Mouse (Mus musculus): ENCODE data around the gene Nol4l.

Nol4l gene

DNA sequence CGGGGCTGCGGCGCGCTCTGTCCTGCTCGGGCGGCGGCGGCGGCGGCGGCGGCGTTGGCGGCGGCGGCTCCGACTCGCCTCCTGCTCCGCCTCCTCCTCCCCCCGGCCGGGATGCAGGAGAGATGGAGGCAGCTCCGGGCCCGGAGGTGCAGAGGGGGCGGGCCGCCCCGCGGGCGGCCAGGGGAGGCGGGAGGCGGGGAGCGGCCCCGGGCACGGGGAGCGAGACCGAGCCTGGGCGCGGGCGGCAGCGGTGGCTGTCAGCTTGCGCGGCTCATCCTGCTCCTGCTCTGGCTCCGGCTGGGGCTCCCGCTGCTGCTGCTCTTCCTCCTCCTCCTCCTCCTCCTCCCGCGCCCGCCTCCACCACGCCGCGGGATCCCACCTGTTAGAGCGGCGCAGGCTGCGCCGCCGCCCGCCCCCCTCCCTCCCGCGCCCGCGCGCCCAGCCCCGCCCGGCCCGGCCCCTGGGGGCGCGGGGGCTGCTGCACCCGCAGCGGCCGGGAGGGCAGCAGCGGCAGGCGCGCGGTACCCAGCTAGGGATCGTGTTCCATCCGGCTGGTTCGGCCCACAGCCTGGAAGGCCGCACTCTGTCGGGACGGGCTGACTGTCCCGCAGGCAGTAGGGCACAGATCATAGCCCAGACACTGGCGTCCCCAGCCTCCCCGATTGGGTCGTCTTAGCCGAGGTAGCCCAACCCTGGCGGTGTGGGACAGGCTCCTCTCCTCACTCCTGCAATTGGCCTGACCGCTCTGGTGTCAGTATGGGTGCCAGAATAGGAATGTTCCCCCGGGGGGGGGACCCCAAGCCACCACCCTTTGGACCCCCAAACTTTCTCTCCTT, at the start of gene Nol4l:
TSS of gene Nol4l (minus strand) at position 41 of the 836 bp plus-strand sequence.
- peak in 1 of 2 experiments; percentile 9 for DNase-seq (ENCODE audit: low spot score in 2 of 2)

DNA sequence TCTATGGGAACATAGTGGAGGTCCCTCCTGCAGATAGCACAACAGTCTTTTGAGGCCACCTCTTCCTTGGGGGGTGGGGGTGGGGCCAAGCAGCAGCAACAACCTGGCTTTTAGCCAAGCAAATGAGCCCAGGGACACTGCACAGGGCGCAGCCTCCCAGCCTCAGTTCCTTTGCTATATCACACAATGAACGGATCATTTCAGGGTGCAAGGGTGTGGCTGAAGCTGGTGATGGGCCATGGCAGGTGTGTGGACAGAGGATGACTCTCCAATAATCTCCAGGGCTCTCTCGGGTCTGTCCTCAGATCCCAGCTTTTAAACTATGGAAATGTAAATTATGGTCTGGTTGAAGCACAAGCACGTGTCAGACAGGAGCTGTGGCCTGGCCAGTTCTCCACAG, 47.4 kb upstream of the Nol4l start:
- DNase-seq (ENCODE audit: low spot score in 2 of 2), result no peak

GRCm38 (mm10) chr2:153576150-153576549, 46.4 kb upstream of the Nol4l start:
- no peak for DNase-seq (ENCODE audit: low spot score in 2 of 2)

- DNase-seq (ENCODE audit: low spot score in 2 of 2), result no peak
These were observed 45.8 kb upstream of the Nol4l start for GRCm38 (mm10) chr2:153575554-153575953.

- no peak for DNase-seq (ENCODE audit: low spot score in 2 of 2)
These were observed 43.3 kb upstream of the Nol4l start for GRCm38 (mm10) chr2:153573101-153573500.

GRCm38 (mm10) chr2:153568541-153568940, 38.8 kb upstream of the Nol4l start:
- DNase-seq (ENCODE audit: low spot score in 2 of 2), result no peak

DNA sequence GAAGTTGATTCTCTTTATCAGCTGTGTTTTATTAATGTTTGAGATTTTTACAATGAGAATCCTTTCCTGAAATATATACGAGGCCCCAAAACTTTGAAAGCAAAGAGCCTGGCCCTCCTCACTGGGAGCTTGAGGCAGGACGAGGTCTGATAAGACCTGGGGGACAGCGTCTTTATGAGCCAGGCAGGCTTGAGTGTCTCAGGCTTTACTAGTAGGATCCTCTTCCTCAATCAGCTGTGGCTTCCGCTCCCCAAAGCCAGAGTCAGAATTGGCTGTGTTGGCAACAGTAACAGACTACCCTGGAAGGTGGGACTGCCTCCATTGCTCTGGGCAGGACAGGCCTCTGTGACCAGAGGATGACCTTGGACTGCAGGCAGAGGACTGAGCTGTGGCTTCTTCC, 38.2 kb upstream of the Nol4l start:
- DNase-seq (ENCODE audit: low spot score in 2 of 2), result no peak

DNA sequence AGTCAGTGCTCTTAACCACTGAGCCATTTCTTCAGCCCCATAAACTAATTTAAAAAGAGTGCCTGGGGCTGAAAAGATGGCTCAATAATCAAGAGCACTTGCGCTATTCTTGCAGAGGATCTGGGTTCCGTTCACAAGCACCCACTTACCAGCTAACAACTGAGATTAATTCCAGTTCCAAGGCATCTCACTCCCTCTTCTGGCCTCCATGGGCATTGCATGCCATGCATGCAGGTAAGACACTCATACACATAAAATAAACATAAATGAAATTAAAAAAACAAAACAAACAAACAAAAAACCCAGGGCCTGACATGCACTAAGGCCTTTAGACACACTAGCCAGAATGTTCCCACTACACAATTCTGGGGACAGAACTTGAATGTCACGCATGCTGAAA, 34.6 kb upstream of the Nol4l start:
- DNase-seq (ENCODE audit: low spot score in 2 of 2), result no peak

DNA sequence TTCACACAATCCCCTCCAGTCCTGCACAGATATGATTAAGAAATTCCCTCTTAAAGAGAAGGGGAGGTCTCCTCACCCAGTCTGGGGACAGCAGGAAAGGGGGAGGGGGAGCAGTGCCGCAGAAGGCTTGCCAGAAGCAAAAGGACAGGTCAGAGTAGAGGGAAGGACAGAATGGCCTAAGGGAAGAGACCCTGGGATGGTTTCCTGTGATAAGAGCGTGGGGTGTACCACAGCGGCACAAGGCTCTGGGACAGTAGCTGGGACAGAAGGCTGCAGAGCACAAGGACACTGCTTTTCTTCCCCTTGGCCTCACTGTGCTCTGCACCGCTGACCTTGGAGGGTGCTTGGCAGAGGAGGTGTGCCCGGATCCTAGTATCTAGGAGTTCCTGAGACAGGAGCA, 31.8 kb upstream of the Nol4l start:
- DNase-seq (ENCODE audit: low spot score in 2 of 2), result no peak

DNA sequence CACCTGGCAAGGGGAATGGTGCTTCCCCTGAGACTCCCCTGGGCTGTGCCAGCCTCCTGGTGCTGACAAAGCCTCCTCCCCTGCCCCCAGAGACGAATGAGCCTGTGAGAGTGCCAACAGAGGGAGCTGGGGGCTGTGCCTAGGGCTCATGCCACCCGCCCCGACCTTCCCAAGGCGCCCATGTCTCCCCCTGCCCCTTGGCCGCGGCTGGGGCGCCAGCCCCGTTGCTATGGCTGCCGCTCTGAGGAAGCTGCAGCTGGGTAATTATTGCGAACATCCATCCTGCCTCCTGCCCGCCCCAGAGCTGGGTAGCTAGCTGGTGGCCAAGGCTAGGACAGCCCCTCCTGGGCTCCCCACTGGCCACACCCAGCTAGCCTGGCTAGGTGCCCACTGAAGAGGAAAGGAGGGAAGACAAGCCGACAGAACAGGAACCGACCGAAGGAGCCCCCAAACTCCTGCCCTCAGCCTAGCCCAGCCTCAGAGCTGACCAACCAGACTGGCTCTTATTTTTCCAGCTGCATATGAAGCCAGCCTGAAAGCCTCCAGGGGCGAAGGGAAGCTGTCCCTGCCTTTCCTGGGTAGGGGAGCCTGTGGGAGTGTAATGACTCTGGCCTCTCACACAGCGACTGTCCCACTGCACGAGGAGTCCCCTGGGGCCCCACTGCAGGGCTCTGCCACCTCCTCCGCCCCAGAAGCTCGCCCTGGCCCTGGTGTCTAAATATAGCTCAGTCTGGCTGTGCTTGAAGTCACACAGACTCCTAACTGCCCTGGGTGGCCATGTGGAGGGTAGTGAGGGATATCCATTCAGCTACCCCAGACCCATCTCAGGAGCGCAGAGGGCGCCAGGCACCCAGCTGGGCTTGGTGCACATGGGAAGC, 31.1 kb upstream of the Nol4l start:
- DNase-seq (ENCODE audit: low spot score in 2 of 2), result no peak

DNA sequence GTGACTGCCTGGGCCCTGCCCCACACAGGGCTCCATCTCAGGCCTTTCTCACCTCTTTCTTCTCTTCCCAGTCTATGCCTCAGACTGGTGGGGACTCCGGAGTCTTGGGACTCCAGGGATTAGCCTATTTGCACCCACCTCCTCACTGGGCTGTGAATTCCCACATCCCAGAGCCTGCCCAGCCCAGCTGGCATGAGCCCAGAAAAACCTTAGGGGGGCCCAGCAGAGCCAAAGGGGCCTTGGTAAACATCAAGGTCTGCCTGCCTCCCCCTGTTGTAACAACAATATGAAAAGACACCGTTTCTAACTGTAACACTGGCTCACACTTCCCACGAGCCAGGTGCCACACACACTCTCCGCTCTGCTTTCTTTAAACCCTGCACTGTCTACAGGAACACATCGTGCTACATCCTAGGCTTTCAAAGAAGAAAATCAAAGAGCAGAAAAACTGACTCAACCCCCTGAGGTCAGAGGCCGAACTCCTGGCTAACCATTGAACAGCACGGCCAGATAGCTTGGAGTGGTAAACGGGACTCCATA, 29.9 kb upstream of the Nol4l start:
- no peak for DNase-seq (ENCODE audit: low spot score in 2 of 2)

DNA sequence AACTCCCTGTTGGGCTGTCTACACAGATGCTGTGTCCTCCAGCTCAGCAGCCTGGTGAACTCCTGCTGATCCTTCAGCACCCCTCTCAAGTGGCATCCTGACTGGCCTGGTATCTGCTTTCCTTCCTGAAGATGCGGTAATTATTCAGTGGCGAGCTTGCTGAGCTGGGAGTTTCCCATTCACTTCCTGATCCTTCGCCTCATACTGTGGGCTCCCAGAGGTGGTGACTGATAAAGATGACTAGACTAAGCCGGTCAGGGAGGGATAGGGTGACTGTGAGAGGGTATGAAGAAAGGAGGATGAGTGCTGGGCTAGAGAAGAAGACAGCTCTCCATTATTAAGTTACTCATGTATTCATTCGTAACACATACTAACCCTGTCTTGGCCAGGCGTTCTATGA, 28.7 kb upstream of the Nol4l start:
- DNase-seq (ENCODE audit: low spot score in 2 of 2), result no peak

GRCm38 (mm10) chr2:153557259-153557658, 27.5 kb upstream of the Nol4l start:
- DNase-seq (ENCODE audit: low spot score in 2 of 2), result no peak

- no peak for DNase-seq (ENCODE audit: low spot score in 2 of 2)
These were observed 26.4 kb upstream of the Nol4l start for GRCm38 (mm10) chr2:153556208-153556607.

DNA sequence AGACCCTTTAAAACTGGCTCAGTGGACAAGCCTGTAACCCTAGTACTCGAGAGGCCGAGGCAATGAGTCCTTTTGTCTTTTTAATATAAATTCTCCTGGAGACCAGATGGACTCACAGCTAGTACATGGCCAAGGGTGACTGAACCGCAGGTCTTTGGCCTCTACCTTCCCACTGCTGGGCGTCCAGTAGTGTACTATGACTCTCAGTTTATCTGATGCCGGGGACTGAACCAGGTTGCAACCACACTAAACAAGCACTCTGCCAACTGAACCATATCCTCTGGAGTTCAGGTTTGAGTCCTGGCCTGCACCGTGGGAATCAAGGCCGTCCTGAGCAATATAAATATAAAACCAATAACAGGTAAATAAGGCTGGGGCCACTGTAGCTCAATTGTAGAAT, 24.8 kb upstream of the Nol4l start:
- no peak for DNase-seq (ENCODE audit: low spot score in 2 of 2)

DNA sequence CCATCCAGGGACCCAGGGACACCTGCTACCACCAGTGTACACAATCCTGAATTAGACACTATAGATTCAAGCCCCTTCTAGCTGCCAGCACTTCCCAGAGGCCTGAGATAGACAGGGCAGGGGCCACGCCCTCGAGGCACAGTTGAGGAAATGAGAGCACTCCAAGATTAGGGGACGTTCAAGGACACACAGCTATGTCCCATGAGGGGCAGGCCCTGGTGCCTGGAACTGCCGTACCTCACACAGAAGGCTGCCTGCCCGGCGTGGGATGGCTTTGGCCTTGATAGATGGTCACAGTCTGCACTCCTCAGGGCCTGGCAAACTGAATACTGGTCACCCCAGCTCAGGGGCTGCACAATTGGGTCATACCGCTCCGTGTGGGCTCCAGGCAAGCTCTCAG, 19.7 kb upstream of the Nol4l start:
- DNase-seq (ENCODE audit: low spot score in 2 of 2), result no peak

- no peak for DNase-seq (ENCODE audit: low spot score in 2 of 2)
These were observed 18.6 kb upstream of the Nol4l start for GRCm38 (mm10) chr2:153548221-153548923.

DNA sequence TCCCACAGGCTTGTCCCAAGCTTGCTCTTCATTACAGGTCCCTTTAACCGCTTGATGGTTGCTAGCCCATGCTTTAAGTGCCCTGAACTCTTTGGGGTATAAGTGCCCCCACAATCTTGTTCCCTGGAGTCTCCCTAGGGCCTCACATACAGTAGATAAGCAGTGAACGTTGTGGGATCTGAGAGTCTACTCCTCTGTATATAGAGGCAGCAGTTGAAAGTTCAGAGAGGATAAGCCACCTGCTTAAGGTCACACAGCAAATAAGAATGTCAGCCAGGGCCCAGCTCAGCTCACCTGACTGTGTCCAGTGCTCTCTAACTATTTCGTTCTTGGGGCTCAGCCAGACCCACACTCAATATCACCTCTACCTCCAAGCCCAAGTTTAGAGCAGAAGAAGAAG, 17.9 kb upstream of the Nol4l start:
- DNase-seq (ENCODE audit: low spot score in 2 of 2), result no peak

GRCm38 (mm10) chr2:153546972-153547371, 17.2 kb upstream of the Nol4l start:
- no peak for DNase-seq (ENCODE audit: low spot score in 2 of 2)

GRCm38 (mm10) chr2:153546471-153546870, 16.7 kb upstream of the Nol4l start:
- DNase-seq (ENCODE audit: low spot score in 2 of 2), result no peak

- no peak for DNase-seq (ENCODE audit: low spot score in 2 of 2)
These were observed 15.0 kb upstream of the Nol4l start for GRCm38 (mm10) chr2:153544771-153545170.
